Mouse (Mus musculus) cerebellum, postnatal 4 days (tissue): Measurements from ENCODE around the gene Kcnip1.

Source experiments
- DNase-seq, 2 experiments: peaks; one replicate each; pipeline ENCODE4 v3.0.0; 2022; ENCODE audit warnings: low spot score in 2 of 2, mixed read lengths in 1 of 2

Gene Kcnip1

DNA sequence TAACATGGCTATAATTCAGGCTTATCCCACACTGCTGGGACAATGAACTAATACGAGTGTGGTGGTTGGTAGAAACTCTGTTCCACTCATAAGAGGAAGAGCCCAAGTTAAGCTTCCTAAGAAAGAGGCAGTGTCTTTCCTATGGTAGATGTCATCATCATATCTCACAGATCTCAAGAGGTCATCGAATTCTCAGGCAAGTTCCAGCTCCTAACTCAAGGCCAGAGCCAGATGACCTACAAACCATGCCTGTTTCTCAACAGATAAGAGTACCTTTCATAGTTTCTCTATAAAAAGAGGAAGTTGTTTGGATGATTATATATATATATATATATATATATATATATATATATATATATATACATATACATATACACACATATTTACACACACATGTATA is 6.4 kb downstream of the Kcnip1 start:
- DNase-seq, result no peak

DNA sequence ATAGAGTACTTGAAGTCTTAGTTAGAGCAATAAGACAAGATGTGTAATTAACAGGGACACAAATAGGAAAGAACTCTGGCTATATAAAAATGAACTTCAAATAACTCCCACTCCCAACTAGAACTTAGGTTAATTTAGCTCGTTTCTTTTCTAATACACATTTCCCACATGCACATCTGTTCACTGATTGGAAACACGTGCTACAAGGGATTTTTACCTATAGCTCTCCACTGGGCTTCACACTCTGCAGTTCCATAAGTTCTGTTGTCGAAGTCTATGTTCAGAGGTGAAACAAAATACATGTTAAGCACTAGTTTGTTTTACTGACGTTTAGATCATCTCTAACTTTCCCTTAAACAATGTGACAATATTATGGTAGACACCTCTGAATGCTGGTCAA is 12.8 kb downstream of the Kcnip1 start:
- DNase-seq, result no peak

- no peak for DNase-seq
Measured at GRCm38 (mm10) chr11:33975121-33975520, 17.8 kb downstream of the Kcnip1 start.

- peak in 1 of 2 experiments; percentile 24 for DNase-seq
Measured at GRCm38 (mm10) chr11:33974341-33975040, 18.5 kb downstream of the Kcnip1 start.

- DNase-seq, result no peak
Measured at GRCm38 (mm10) chr11:33972114-33972513, 20.8 kb downstream of the Kcnip1 start.

- no peak for DNase-seq
Measured at GRCm38 (mm10) chr11:33969199-33969598, 23.8 kb downstream of the Kcnip1 start.

- no peak for DNase-seq
Measured at GRCm38 (mm10) chr11:33967708-33968107, 25.2 kb downstream of the Kcnip1 start.

- DNase-seq, result no peak
Measured at GRCm38 (mm10) chr11:33965380-33965779, 27.6 kb downstream of the Kcnip1 start.

GRCm38 (mm10) chr11:33962688-33963407 is 30.1 kb downstream of the Kcnip1 start, which contains the start of gene Kcnmb1:
TSS of gene Kcnmb1 (plus strand) at chr11:33963013.
- DNase-seq, result no peak

DNA sequence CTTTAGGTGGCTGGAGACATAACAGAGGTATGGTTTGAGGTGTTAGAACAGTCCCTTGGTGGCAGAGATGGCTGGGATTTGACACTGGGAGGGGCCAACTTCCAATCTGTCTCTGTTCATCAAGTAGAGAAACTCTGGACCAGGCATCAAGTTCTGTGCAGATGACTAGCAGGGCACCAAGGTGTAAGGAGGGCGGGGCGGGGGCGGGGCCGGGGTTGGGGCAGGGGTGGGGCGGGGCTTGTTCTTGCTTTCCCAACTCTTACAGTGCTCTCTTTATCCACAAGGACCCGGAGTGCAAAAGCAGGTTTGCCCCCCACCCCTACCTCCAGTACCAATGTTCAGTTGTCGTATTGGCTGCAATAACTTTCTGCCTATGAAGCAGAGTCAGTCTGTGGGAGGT is 30.8 kb downstream of the Kcnip1 start:
- no peak for DNase-seq

DNA sequence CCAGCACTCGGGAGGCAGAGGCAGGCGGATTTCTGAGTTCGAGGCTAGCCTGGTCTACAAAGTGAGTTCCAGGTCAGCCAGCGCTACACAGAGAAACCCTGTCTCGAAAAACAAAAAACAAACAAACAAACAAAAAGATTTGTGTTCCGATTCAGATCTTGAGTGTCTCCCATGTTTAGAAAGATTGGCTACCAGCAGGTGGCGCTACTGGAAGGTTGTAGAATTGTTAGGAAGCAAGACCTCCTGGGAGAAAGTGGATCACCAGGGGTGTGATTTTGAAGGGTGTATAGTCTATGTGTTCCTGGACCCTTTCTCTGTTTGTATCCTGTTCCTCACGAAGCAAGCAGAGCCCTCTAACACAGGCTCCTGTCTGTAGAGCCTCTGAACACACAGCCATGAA is 34.2 kb downstream of the Kcnip1 start:
- peak in 1 of 2 experiments; percentile 27 for DNase-seq

- no peak for DNase-seq
Measured at GRCm38 (mm10) chr11:33957595-33957994, 35.4 kb downstream of the Kcnip1 start.

- no peak for DNase-seq
Measured at GRCm38 (mm10) chr11:33956623-33957022, 36.3 kb downstream of the Kcnip1 start.

- DNase-seq, result no peak
Measured at GRCm38 (mm10) chr11:33955982-33956381, 37.0 kb downstream of the Kcnip1 start.

- DNase-seq, result no peak
Measured at GRCm38 (mm10) chr11:33951684-33952625, 41.0 kb downstream of the Kcnip1 start.

GRCm38 (mm10) chr11:33951155-33951554 is 41.8 kb downstream of the Kcnip1 start:
- no peak for DNase-seq

DNA sequence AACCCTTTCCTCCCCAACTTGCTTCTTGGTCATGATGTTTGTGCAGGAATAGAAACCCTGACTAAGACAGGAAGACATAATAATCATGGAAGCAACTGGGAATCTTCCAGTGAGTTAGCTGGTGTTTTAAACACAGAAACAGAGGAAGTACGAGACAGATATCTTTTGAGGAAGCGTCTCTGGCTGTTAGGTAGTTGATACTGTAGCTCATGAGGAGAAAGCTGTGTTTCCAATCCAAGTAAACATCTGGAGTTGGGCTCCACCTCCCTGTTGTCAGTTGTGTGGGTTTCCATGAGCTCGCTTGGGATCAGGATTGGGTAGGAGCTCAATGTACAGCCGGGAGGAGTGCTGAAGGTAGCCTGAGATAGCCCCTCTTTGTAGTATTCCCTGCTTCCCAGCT is 46.5 kb downstream of the Kcnip1 start:
- no peak for DNase-seq

GRCm38 (mm10) chr11:33944786-33945328 is 48.1 kb downstream of the Kcnip1 start:
- no peak for DNase-seq

DNA sequence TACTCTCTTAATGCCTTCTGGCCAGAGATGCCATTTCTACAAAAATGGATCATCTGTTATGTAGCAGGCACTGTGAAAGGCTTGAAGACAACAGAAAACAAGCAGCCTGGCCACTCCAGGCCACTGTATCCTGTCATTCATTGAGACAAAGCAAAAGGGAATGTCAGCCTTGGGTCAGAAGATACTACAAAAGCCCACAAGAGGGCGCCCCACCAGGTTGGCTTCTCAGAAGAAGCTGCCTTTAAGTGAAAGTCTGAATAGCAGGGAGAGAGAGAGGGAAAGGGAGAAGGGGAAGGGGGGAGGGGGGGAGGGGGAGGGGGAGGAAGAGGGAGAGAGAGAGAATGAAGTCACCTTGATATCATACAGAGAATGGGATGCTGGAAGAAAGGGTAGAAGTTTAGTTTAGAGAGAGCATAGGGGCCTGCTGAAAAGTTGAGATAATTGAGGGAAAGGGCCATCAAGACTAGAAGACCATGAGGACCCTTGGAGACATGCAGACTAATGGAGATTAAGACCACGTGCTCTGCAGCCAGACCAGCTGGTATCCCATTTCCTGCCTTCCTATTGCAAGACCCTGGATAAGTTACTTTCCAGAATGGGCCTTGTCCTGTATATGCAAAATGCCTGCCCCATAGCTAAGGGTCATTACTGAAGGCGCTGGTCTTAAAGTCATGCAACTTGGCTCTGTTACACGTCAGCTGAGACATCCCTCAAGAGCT is 48.7 kb downstream of the Kcnip1 start:
- DNase-seq, result peak in 1 of 2 experiments; percentile 32

DNA sequence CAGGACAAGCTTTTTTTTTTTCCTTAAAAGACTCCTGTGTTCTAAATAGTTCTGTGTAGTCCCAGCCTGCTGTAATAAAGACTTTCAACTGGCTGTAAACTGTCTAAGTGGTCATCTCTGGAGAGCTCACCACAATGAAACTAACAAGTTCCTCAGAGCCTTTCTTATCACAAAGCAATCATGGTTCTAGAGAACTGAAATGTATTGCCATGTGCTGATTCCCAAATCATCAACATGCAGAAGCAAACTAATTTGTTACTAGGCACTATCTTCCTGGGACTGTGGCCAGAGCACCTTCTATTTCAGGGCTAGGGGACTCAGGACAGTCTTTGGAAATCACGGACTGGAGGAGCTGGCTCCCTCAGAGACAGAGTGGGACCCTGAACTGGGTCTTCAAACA is 49.4 kb downstream of the Kcnip1 start:
- no peak for DNase-seq

DNA sequence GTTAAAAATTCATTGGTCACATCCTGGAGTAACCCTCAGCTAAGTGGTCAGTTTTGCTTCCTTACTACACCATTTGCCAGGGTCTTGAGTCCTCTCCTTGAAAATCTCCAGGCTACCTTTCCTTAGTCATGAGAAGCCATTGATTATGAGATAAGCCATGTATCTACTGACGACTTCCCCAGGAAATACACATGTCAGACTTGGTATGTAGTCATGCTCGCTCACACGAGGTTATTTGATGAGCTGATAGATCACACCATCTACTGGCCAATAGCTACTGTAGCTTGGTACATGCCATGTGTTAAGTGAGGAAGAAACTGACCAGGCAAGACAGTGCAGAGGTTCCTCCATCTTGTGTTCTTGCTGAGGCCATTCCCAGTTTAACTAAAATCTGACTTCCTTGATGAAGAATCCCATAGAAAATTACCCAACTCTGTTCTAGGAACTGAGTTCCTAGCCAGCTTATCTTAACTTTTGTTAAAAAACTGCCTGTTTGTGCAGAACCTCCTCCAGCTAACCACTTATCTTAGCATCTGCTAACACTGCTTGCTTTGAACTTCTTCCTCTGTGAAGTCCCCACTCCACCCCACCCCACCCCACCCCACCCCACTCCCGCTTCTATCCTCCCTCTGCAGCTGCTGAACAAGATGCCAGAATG is 53.4 kb downstream of the Kcnip1 start:
- no peak for DNase-seq
